Mouse (Mus musculus) lung, embryonic 15.5 days (tissue): ENCODE measurements around the gene Pmel. TPM values are rescaled to one million over a fixed set of nuclear protein-coding genes. Genes with fewer than 3 reads are reported as not detected.

ENCODE experiments used
- ATAC-seq: fragments of 200-750 bp; cut with Nextera tagmentation; 2 replicates; pipeline ENCODE4 v1.8.0; 2017; ENCODE audit warnings: moderate number of reproducible peaks, borderline replicate concordance; ENCODE audit not compliant: low FRiP score, low TSS enrichment; ENCODE audit errors: extremely low read depth
- H3K27ac ChIP-seq: fragments of 300-500 bp; sonication (generic); 2 replicates; pipeline ENCODE4 v1.5.1; 2015; ENCODE audit warnings: moderate library complexity, mild to moderate bottlenecking, inconsistent platforms
- H3K27me3 ChIP-seq: fragments of 300-500 bp; sonication (generic); 2 replicates; pipeline ENCODE4 v1.6.1; 2015; ENCODE audit warnings: inconsistent platforms
- H3K36me3 ChIP-seq: fragments of 300-500 bp; sonication (generic); 2 replicates; pipeline ENCODE4 v1.6.1; 2015; ENCODE audit warnings: inconsistent platforms
- H3K4me1 ChIP-seq: fragments of 300-500 bp; sonication (generic); 2 replicates; pipeline ENCODE4 v1.6.1; 2015; ENCODE audit warnings: inconsistent platforms
- H3K4me2 ChIP-seq: fragments of 300-500 bp; sonication (generic); 2 replicates; pipeline ENCODE4 v1.6.1; 2015; ENCODE audit warnings: inconsistent platforms, mild to moderate bottlenecking, moderate library complexity
- H3K4me3 ChIP-seq: fragments of 300-500 bp; sonication (generic); 2 replicates; pipeline ENCODE4 v1.5.1; 2015; ENCODE audit warnings: mild to moderate bottlenecking, inconsistent platforms
- H3K9ac ChIP-seq: fragments of 300-500 bp; sonication (generic); 2 replicates; pipeline ENCODE4 v1.6.1; 2015; ENCODE audit warnings: inconsistent platforms
- H3K9me3 ChIP-seq: fragments of 300-500 bp; sonication (generic); 2 replicates; pipeline ENCODE4 v1.6.1; 2016; ENCODE audit warnings: inconsistent platforms
- WGBS: fragments of 180-500 bp; shearing (Covaris S2); methylation state at CpG from one replicate; pipeline ENCODE4 v1.1.7; 2015; 5-methylcytosine and 5-hydroxymethylcytosine counted together
- polyA plus RNA-seq: library from polyadenylated mRNA; unstranded; fragments of >200 nt; fragmentation: Nextera tagmentation; extraction: Ambion mirVana; gene quantifications from 2 replicates; pipeline ENCODE4 v1.2.1, GENCODE M21; 2015

Pmel gene
- polyA plus RNA-seq, 1 experiment from 2014 or later, result 1.3 TPM

DNA sequence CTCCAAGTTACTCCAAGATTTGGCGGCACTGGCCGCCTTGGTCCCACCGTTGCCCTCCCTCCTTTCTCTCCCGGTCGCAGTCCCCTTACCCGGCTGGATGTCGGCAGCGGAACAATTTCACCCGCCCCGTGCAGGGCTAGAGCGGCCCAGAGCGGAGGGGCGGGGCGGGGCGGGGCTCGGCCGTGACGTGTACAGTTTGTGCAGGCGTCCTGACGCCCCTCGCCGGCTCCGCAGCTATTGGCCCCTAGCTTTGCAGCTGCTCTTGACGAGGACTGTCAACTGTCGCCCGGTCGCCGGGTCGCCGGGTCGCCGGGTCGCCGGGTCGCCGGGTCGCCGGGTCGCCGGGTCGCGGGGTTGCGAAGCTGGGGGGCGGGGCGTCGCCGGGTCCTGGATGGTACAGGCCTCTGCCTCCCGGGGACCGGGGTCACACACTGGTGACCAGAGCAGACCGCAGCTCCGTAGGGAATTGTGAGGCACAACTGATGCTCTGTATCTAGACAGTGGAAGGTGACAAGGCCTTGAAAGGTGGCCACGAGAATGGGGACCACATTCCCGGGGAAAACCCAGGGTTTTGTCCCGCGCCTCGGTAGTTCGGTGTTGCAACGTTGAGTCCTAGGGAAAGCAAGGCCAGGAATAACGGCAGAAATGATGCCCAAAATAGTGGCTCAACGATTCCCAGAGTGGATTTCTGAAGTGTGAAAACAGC is 30.1 kb upstream of the Pmel start, which contains the start of gene Suox:
TSS of gene Suox (minus strand) at position 311 of the 706 bp plus-strand sequence.
- WGBS, result under 1% methylated on average over 55 of the region's 60 CpGs

DNA sequence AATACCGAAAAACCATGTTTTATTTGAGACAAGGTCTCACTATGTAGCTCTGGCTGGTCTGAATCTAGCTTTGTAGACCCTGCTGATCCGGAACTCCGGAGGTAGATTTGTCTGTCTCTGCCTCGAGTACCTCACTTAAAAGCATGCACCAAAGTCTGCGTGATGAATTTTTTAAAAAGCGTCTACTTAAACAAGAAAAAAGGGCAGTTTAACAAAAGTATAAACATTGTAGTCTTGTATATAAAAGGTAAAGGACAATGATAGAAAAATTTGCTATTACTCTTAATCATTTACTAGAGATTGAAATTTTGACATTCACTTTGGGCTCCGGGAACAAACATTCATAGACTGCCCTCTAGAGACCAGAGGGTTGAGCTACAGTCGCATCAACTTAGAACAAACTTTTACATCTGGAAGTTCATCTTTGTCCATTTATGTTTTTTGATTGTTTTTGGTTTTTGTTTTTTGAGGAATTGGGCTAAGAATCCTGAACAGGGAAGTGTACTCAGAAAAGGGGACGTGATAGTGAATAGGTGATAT is 29.5 kb upstream of the Pmel start:
- Histone ChIP-seq H3K36me3 (peaks cover 4% of the 10 kb centered on the region; the same call in 1 of the 2 replicates), H3K4me1 (peaks cover 12% of the 10 kb centered on the region), H3K9ac (peak overlapping the region; percentile 58), H3K4me3 (peak overlapping the region; percentile 81), H3K9me3 (no peaks in the 10 kb centered on the region), H3K27me3 (no peaks in the 10 kb centered on the region), H3K4me2 (peak overlapping the region; percentile 95), H3K27ac (peak overlapping the region; percentile 67)
- ATAC-seq, result no peak
- WGBS, result 2% methylated on average over 9 of the region's 9 CpGs

More for the DNA sequence above, 30.1 kb upstream of the Pmel start, which contains the start of gene Suox:
- H3K4me1 ChIP-seq, result peaks cover 15% of the 10 kb centered on the region
- H3K9ac ChIP-seq, result peak within 1 kb of the TSS; percentile 58
- no peaks in the 10 kb centered on the region for H3K9me3 ChIP-seq
- peak; percentile 95 for ATAC-seq
- peak within 1 kb of the TSS; percentile 95 for H3K4me2 ChIP-seq
- H3K36me3 ChIP-seq, result no peaks in the 10 kb centered on the region
- peak within 1 kb of the TSS; percentile 67 for H3K27ac ChIP-seq
- no peaks in the 10 kb centered on the region for H3K27me3 ChIP-seq
- H3K4me3 ChIP-seq, result peak within 1 kb of the TSS; percentile 81

DNA sequence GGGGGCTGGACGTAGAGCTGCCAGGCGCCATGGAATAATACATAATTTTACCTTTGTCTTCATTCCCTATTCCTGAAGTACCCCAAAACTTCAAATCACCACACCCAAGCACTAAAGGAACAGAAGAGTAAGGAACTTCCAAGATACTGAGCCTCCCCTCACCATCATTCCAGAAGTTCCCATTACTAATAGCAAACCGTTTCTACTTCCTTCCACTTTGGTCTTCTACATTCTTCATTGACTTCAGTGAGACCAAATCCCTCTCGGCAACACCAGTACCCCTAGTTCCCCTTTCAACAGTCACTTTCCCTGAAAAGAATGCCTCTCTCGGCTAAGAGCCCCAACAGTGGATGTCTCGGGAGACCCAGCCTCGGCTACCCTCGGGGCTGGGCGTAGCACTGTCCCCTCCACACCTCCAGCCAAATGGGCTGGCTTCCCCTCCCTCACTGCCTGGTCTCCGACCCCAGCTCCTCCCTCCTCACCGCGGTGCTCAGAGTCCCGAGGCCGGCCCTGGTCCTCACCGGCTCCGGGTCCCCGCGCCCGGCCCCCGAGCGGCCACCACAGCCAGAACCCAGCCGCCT is 8.5 kb upstream of the Pmel start:
- H3K9me3 ChIP-seq, result no peaks in the 10 kb centered on the region
- peak overlapping the region; percentile 98 for H3K27ac ChIP-seq
- 0% methylated on average over 22 of the region's 22 CpGs for WGBS
- ATAC-seq, result no peak; the same call in 1 of the 2 replicates
- H3K9ac ChIP-seq, result peak overlapping the region; percentile 80
- H3K27me3 ChIP-seq, result no peaks in the 10 kb centered on the region
- peak overlapping the region; percentile 72 for H3K4me3 ChIP-seq
- peaks cover 14% of the 10 kb centered on the region for H3K4me1 ChIP-seq
- peaks cover 33% of the 10 kb centered on the region for H3K36me3 ChIP-seq
- peak overlapping the region; percentile 61 for H3K4me2 ChIP-seq

DNA sequence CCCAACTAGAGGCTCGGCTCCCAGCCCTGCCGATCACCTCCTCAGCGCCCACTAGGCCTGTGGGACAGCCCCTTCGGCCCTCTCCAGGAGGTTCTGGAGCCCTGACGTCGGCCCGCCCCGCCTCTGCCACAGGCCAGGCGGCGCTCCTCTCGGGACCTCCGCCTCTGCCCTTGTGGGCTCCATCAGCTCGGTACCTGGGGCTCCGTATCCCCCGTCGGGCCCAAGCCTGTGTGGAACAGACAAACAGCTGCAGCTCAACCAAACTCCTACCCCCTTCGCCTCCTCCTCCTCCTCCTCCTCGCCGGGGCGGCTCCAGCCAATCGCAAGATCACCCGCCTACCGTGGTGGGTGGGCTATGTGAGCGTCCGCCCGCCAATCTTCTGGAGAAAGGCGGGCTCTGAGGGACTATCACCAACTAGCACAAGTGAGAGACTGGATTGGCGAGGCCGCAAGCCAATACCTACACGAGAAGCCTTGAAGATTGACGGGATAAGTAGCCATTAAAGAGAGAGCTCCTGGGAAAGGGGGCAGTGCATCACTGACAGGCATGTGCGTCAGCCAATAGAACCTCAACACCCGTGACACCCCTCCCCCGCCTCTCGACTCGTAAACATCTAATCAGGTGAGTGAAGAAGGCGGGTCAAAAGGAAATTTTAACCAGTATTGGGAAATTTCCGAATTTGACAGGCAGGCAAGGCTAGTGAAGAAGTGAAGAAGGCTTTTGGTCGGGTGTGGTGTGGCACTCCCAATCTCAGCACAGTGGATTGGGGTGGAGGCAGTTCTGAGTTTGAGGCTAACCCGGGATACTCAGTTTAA is 7.8 kb upstream of the Pmel start, which contains the start of gene Rab5b:
TSS of gene Rab5b (minus strand) at position 273 of the 816 bp plus-strand sequence.
- Histone ChIP-seq H3K4me2 (peak within 1 kb of the TSS; percentile 74), H3K4me1 (peaks cover 14% of the 10 kb centered on the region), H3K27me3 (no peaks in the 10 kb centered on the region), H3K27ac (peak within 1 kb of the TSS; percentile 98), H3K9me3 (no peaks in the 10 kb centered on the region), H3K4me3 (peak within 1 kb of the TSS; percentile 72), H3K9ac (peak within 1 kb of the TSS; percentile 80), H3K36me3 (peaks cover 36% of the 10 kb centered on the region)
- whole genome bisulfite sequencing, result 1% methylated on average over 40 of the region's 40 CpGs
- peak; percentile 99 for ATAC-seq

DNA sequence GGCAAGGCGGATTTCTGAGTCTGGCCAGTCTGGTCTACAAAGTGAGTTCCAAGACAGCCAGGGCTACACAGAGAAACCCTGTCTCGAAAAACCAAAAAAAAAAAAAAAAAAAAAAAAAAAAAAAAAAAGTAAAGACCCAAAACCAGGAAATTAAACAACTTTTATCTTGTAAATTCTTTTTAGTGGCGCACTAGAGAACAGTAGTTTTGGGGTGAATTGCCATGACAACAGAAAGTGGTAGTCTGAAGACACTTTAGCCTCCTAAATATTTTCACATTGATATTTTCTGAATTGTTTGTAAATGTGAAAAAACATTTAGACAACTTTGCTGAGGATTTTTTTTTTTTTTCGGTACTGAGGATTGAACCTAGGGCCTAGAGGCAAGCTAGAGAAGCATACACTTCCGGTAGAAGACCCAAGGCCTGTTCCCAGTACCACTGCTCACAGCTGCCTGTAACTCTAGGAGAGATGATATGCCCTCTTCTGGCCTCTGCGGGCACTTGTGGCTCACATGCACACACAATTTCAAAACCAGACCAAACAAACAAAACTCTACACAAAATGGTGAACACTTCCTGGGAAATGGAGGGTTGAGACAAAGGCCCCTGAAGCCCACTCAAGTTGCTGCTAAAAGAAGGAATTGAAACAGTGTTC is 6.8 kb upstream of the Pmel start:
- H3K4me1 ChIP-seq, result peaks cover 14% of the 10 kb centered on the region
- no peaks in the 10 kb centered on the region for H3K9me3 ChIP-seq
- H3K4me3 ChIP-seq, result 0 out of 2 replicates have a peak overlapping the region, but pooled peaks have one; percentile 43
- peak overlapping the region; percentile 74 for H3K27ac ChIP-seq
- 79% methylated on average over 6 of the region's 6 CpGs for WGBS
- H3K36me3 ChIP-seq, result peaks cover 46% of the 10 kb centered on the region
- no peaks in the 10 kb centered on the region for H3K27me3 ChIP-seq
- peak overlapping the region; percentile 74 for H3K4me2 ChIP-seq
- no peak overlapping the region for H3K9ac ChIP-seq
- no peak for ATAC-seq

DNA sequence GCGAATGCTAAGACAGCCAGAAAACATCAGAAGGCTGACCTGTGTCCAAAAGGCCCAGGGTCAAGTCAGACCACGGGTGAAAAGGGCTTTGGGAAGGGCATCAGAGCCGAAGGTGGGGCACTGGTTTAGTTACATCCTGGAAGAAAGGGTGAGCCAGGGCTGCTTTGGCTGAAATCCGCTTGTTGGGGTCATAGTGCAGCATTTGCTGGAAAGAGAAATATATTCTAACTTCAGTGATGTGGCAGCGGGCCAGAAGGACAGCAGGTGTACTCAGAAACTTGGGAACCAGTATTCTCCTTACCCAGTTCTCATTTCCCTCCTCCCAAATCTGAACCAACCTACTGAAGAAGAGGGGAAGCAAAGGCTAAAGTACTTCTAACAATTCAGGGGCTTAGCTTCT is 5.0 kb upstream of the Pmel start:
- 75% methylated on average over 5 of the region's 5 CpGs for WGBS
- H3K4me2 ChIP-seq, result no peak overlapping the region
- no peaks in the 10 kb centered on the region for H3K27me3 ChIP-seq
- no peaks in the 10 kb centered on the region for H3K9me3 ChIP-seq
- H3K27ac ChIP-seq, result no peak overlapping the region
- no peak for ATAC-seq
- H3K4me1 ChIP-seq, result peaks cover 25% of the 10 kb centered on the region
- H3K9ac ChIP-seq, result no peak overlapping the region
- peaks cover 54% of the 10 kb centered on the region for H3K36me3 ChIP-seq
- H3K4me3 ChIP-seq, result no peak overlapping the region

DNA sequence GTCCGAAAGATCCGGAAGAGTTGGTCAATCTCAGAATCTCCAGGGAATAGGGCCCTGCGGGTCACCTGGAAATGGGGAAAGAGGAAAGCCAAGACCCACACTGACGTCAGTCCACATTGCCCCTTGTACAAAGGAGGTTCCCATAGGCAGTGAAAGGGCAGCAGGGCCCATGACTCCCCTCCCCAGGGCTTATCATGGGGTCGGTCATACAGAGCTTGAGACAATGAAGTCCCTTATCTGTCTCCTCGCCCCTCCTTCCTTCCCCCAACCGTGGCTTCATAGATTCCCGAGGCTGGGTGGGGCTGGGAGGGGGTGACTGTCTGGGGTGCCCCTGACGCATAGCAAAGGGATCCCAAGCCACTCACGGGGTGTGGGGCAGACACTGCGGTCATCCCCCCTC is 4.4 kb upstream of the Pmel start:
- H3K27me3 ChIP-seq, result no peaks in the 10 kb centered on the region
- no peaks in the 10 kb centered on the region for H3K9me3 ChIP-seq
- WGBS, result 82% methylated on average over 11 of the region's 11 CpGs
- peaks cover 21% of the 10 kb centered on the region for H3K4me1 ChIP-seq
- H3K4me3 ChIP-seq, result no peak overlapping the region
- no peak overlapping the region for H3K4me2 ChIP-seq
- H3K36me3 ChIP-seq, result peaks cover 54% of the 10 kb centered on the region
- no peak for ATAC-seq
- H3K9ac ChIP-seq, result no peak overlapping the region
- no peak overlapping the region for H3K27ac ChIP-seq

DNA sequence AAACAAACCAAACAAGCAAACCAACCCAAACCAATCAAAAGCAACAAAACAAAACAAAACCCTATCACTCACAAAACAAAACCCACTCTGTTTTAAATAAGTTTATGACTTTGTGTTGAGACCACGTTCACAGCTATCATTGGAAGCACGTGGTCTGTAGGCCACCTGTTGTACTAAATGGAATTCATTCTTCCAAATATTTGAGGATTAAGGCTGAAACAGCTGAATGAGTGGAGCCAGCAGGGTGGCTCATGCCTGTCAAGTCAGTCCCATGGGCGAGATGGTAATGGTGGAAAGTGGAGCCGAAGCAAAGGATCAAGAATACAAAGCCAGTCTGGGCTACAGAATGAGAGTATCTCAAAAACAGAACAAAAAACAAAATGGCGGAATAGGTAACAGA is 3.3 kb upstream of the Pmel start:
- Histone ChIP-seq H3K9me3 (no peaks in the 10 kb centered on the region), H3K4me3 (no peak overlapping the region), H3K4me2 (no peak overlapping the region), H3K4me1 (peaks cover 20% of the 10 kb centered on the region), H3K36me3 (peaks cover 54% of the 10 kb centered on the region), H3K27me3 (no peaks in the 10 kb centered on the region), H3K27ac (no peak overlapping the region), H3K9ac (no peak overlapping the region)
- WGBS, result 93% methylated on average over 5 of the region's 5 CpGs
- no peak for ATAC-seq

DNA sequence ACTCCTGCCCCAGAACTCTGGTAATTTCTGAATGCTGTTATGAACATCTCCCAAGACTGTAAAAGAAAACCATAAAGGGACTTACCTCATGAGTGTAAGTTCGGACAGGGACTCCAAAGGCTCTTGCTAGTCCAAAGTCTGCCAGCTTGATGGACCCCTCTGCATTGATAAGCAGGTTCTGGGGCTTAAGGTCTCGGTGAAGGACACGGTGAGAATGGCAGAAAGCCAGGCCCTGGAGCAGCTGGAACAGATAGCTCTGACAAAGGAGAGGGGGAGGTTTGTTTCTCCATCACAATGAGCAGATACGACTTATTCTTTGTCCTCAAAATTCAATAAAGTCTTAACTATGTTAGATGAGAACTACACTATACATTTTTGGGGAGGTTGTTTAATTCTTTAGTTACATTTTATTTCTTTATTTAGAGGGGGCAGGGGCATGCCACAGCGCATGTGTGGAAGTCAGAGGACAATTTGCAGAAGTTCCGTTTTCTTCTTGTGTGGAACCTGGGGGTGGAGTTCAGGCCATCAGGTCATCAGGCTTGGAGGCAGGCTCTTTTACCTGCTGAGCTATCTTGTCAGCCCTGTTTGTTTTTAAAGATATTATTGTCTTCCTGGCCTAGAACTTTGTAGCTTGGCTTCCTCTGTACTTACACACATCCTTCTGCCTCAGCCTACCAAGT is 1.5 kb upstream of the Pmel start:
- H3K27ac ChIP-seq, result no peak overlapping the region
- H3K4me3 ChIP-seq, result no peak overlapping the region
- H3K9ac ChIP-seq, result no peak overlapping the region
- H3K4me2 ChIP-seq, result no peak overlapping the region
- WGBS, result 72% methylated on average over 6 of the region's 6 CpGs
- peaks cover 52% of the 10 kb centered on the region for H3K36me3 ChIP-seq
- H3K4me1 ChIP-seq, result peaks cover 19% of the 10 kb centered on the region
- no peaks in the 10 kb centered on the region for H3K27me3 ChIP-seq
- H3K9me3 ChIP-seq, result no peaks in the 10 kb centered on the region
- ATAC-seq, result no peak

DNA sequence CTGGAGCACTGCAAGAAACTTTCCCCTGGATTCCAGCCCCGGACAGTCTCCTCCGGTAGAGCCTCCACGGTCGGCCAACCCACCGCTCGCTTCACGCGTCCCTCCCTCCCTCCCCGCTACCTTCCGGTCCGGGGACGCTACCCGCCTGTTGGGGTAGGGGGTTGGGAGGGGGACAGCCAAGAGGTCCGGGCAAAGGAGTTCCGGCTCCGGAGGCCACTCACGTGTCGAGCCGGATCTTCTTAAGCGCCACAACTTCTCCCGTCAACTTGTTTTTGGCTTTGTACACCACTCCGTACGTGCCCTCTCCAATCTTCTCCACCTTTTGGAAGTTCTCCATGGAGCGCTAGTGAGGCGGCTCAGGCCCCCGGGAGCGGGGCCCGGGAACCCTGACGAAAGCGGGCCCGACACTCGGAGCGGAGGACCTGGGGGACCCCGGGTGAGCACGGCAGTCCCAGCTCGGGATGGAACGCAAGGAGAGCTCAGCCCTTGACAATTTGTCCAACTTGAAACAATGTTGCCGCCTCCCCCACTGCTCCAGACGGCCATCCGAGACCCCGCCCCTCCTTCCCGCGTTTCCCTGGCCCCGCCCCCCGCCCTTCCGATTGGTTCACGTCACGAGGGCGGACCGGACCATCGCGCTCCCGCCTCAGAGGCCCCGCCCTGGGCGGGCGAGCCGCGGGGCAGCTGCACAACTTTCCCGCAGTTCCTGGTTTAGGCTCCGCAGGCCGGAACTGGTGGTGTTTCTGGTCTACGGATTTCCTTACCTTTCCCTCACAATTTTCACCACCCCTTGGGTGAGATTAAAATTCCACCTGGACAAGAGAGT is 709 bp downstream of the Pmel start, which contains the start of gene Cdk2:
TSS of gene Cdk2 (minus strand) at position 541 of the 826 bp plus-strand sequence.
- under 1% methylated on average over 60 of the region's 62 CpGs for WGBS
- Histone ChIP-seq H3K9me3 (no peaks in the 10 kb centered on the region), H3K27me3 (no peaks in the 10 kb centered on the region), H3K4me1 (peaks cover 18% of the 10 kb centered on the region), H3K9ac (peak within 1 kb of the TSS; percentile 91), H3K27ac (peak within 1 kb of the TSS; percentile 99), H3K4me3 (peak within 1 kb of the TSS; percentile 96), H3K4me2 (peak within 1 kb of the TSS; percentile 73), H3K36me3 (peaks cover 32% of the 10 kb centered on the region)
- peak; percentile 94 for ATAC-seq
